Mouse (Mus musculus) E14TG2a.4 (cell line): Measurements from ENCODE around the gene Mrps2.

ENCODE experiments used
- CTCF ChIP-seq: conservative IDR thresholded peaks from 2 replicates; pipeline ENCODE4 v1.5.1; 2014; ENCODE audit warnings: low read length
- NANOG ChIP-seq: IDR thresholded peaks from 2 replicates; pipeline ENCODE4 v1.6.1; 2014; ENCODE audit warnings: borderline replicate concordance, low read length, mixed read lengths
- POU5F1 ChIP-seq: IDR thresholded peaks from 2 replicates; pipeline ENCODE4 v1.6.1; 2014; ENCODE audit warnings: low read length, borderline replicate concordance

- no peak for TF ChIP-seq CTCF
- TF ChIP-seq NANOG = peak; percentile 23; the same call in 1 of the 2 replicates
- TF ChIP-seq POU5F1 = no peak
These were observed 50.4 kb downstream of the Mrps2 start for GRCm38 (mm10) chr2:28518231-28518630.
